Mouse (Mus musculus) layer of hippocampus, adult 8-10 months (tissue): ENCODE results near the gene Gm10563. TPM values are rescaled to one million over a fixed set of nuclear protein-coding genes. Genes with fewer than 3 reads are reported as not detected.

Experiments used
- DNase-seq, 2 experiments: peaks; one replicate each; pipeline ENCODE4 v3.0.0; 2022; ENCODE audit warnings: low spot score in 2 of 2
- total RNA-seq, 4 experiments: library from RNA; stranded (reverse); gene quantifications; 2 replicates each; pipeline ENCODE4 v1.2.4; 2022

Gene Gm10563
- total RNA-seq, 4 experiments from 2014 or later = not detected

GRCm38 (mm10) chr4:155653086-155653450, 7.9 kb upstream of the Gm10563 start, which contains the start of gene Mmp23:
Gene Mmp23 (minus strand): TSS chr4:155653384.
- no peak for DNase-seq

GRCm38 (mm10) chr4:155652283-155653085, 7.3 kb upstream of the Gm10563 start:
- DNase-seq = no peak

- no peak for DNase-seq
Observed at GRCm38 (mm10) chr4:155651553-155652269, 6.5 kb upstream of the Gm10563 start.

GRCm38 (mm10) chr4:155649355-155649754, 4.1 kb upstream of the Gm10563 start:
- DNase-seq = no peak

GRCm38 (mm10) chr4:155645721-155646120, 513 bp upstream of the Gm10563 start:
- no peak for DNase-seq

- DNase-seq = no peak
Observed at GRCm38 (mm10) chr4:155643531-155643930, 1.7 kb downstream of the Gm10563 start.

- DNase-seq = no peak
Observed at GRCm38 (mm10) chr4:155635766-155636499, 9.3 kb downstream of the Gm10563 start.

- no peak for DNase-seq
Observed at GRCm38 (mm10) chr4:155630267-155630666, 14.9 kb downstream of the Gm10563 start.

- peak; percentile 96 to 97 for DNase-seq
Observed at GRCm38 (mm10) chr4:155624338-155625291, 20.6 kb downstream of the Gm10563 start, which contains the start of gene Cdk11b. Gene Cdk11b (plus strand): TSS chr4:155624854.

GRCm38 (mm10) chr4:155618321-155618720, 26.9 kb downstream of the Gm10563 start:
- no peak for DNase-seq

GRCm38 (mm10) chr4:155613264-155613663, 31.9 kb downstream of the Gm10563 start:
- no peak for DNase-seq

- no peak for DNase-seq
Observed at GRCm38 (mm10) chr4:155611860-155612259, 33.3 kb downstream of the Gm10563 start.

GRCm38 (mm10) chr4:155606825-155607224, 38.4 kb downstream of the Gm10563 start:
- no peak for DNase-seq

GRCm38 (mm10) chr4:155605132-155605531, 40.1 kb downstream of the Gm10563 start:
- no peak for DNase-seq

- DNase-seq = no peak
Observed at GRCm38 (mm10) chr4:155603801-155604200, 41.4 kb downstream of the Gm10563 start.

GRCm38 (mm10) chr4:155602753-155603152, 42.5 kb downstream of the Gm10563 start:
- DNase-seq = no peak

- DNase-seq = no peak
Observed at GRCm38 (mm10) chr4:155601997-155602456, 43.2 kb downstream of the Gm10563 start.

GRCm38 (mm10) chr4:155601091-155601996, 43.9 kb downstream of the Gm10563 start, which contains the start of gene Slc35e2:
Gene Slc35e2 (plus strand): TSS chr4:155601416.
- peak; percentile 89 to 95 for DNase-seq
